Mouse (Mus musculus): ENCODE results near the gene Gpr182. TPM values are rescaled to one million over a fixed set of nuclear protein-coding genes. Genes with fewer than 3 reads are reported as not detected.

Gpr182 gene
- polyA plus RNA-seq, 1 experiment from 2014 or later: 0.67 TPM

- no peaks in the 10 kb centered on the region for H3K27me3 ChIP-seq (ENCODE audit: control insufficient read depth, insufficient read depth, low read length)
- 66% methylated on average over 5 of the region's 5 CpGs for WGBS
- H3K9ac ChIP-seq (replicated peaks; ENCODE audit: low read length): no peak overlapping the region
- ATAC-seq (ENCODE audit: low FRiP score, low TSS enrichment): no peak
- no peak overlapping the region for H3K4me2 ChIP-seq (ENCODE audit: low read length)
- peak; percentile 51 for DNase-seq
- no peaks in the 10 kb centered on the region for H3K9me3 ChIP-seq (ENCODE audit: control insufficient read depth, low read length)
- H3K27ac ChIP-seq (replicated peaks; ENCODE audit: low read depth, low read length): no peak overlapping the region
- no peak overlapping the region for H3K4me3 ChIP-seq (replicated peaks; ENCODE audit: low read depth, low read length)
- peaks cover 12% of the 10 kb centered on the region for H3K4me1 ChIP-seq (ENCODE audit: control insufficient read depth, insufficient read depth, low read length)
- peaks cover 69% of the 10 kb centered on the region for H3K36me3 ChIP-seq (ENCODE audit: control insufficient read depth, insufficient read depth, low read length)
Measured at GRCm38 (mm10) chr10:127744661-127745060, 6.9 kb downstream of the Gpr182 start.

DNA sequence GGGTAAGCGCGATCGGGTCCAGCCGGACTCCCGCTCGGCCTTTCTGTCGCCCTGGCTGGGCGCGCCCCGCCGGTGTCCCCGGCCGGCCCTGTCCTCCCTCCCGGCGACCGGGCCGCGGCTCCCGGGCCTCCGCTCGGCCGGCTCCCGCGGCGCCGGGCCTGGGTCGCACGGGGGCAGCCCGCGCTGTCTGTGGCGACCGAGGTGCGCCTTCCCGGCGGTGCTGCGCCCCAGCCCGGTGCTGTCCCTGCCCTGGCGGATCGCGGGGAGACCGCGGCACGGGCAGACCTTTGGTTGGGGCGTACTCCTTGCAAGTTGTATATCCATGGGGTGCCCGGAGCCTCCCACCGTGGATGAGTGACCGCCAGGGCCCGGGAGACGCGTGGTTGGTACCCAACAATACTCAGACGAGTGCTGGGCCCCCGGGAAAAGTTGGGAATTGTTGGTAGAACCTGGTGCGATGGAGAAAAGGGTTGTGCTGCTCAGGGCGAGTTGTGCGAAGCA is 11.8 kb downstream of the Gpr182 start:
- ATAC-seq (ENCODE audit: low FRiP score, low TSS enrichment) (peak; percentile 80), DNase-seq (peak; percentile 61)
- Histone ChIP-seq H3K9ac (replicated peaks; ENCODE audit: low read length) (peak overlapping the region; percentile 98), H3K4me1 (ENCODE audit: control insufficient read depth, insufficient read depth, low read length) (peaks cover 12% of the 10 kb centered on the region), H3K4me2 (ENCODE audit: low read length) (peak overlapping the region; percentile 72), H3K9me3 (ENCODE audit: control insufficient read depth, low read length) (no peaks in the 10 kb centered on the region), H3K27me3 (ENCODE audit: control insufficient read depth, insufficient read depth, low read length) (no peaks in the 10 kb centered on the region), H3K4me3 (replicated peaks; ENCODE audit: low read depth, low read length) (peak overlapping the region; percentile 92), H3K27ac (replicated peaks; ENCODE audit: low read depth, low read length) (peak overlapping the region; percentile 84), H3K36me3 (ENCODE audit: control insufficient read depth, insufficient read depth, low read length) (peaks cover 33% of the 10 kb centered on the region)
- WGBS: under 1% methylated on average over 39 of the region's 55 CpGs

GRCm38 (mm10) chr10:127739083-127739660 is 12.4 kb downstream of the Gpr182 start, which contains the start of gene Zbtb39:
Gene Zbtb39 (plus strand): TSS chr10:127739538.
- ATAC-seq (ENCODE audit: low FRiP score, low TSS enrichment) (peak; percentile 86), DNase-seq (peak; percentile 89)
- Histone ChIP-seq H3K9me3 (ENCODE audit: control insufficient read depth, low read length) (no peaks in the 10 kb centered on the region), H3K9ac (replicated peaks; ENCODE audit: low read length) (peak within 1 kb of the TSS; percentile 98), H3K27me3 (ENCODE audit: control insufficient read depth, insufficient read depth, low read length) (no peaks in the 10 kb centered on the region), H3K27ac (replicated peaks; ENCODE audit: low read depth, low read length) (peak within 1 kb of the TSS; percentile 84), H3K4me1 (ENCODE audit: control insufficient read depth, insufficient read depth, low read length) (peaks cover 12% of the 10 kb centered on the region), H3K36me3 (ENCODE audit: control insufficient read depth, insufficient read depth, low read length) (peaks cover 28% of the 10 kb centered on the region), H3K4me3 (replicated peaks; ENCODE audit: low read depth, low read length) (peak within 1 kb of the TSS; percentile 92), H3K4me2 (ENCODE audit: low read length) (peak within 1 kb of the TSS; percentile 72)
- WGBS: 1% methylated on average over 47 of the region's 61 CpGs

DNA sequence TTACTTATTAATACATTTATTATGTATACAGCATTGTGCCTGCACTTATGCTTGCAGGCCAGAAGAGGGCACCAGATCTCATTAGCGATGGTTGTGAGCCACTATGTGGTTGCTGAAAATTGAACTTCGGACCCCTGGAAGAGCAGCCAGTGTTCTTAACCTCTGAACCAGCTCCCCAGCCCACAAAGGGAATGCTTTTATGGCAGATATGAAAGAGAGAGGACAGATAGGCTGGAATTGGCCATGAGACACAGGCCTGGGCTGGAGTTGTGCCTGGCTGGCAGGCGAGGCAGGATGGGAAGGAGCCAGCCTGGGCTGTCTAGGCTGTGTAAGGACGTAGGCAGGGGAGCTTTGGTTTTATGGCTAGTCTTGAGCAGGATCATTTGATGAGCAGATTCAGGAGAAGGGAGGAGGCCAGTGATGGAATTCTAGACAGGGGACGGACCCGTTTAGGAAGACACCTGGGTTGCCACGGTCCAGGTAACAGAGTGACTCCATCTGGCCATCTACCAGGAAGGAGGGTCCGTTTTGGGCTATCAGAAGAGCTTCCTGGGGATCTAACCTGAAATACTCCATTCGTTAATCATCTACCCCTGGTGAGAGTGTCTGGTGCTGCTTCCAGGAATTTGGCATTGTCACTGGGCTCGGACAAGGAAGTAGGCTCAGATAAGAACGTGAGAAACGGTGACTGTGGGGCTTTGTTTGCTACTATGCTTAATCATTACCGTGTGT is 13.2 kb downstream of the Gpr182 start:
- no peak overlapping the region for H3K9ac ChIP-seq (replicated peaks; ENCODE audit: low read length)
- H3K9me3 ChIP-seq (ENCODE audit: control insufficient read depth, low read length): no peaks in the 10 kb centered on the region
- DNase-seq: peak; percentile 60
- no peak overlapping the region for H3K4me3 ChIP-seq (replicated peaks; ENCODE audit: low read depth, low read length)
- H3K36me3 ChIP-seq (ENCODE audit: control insufficient read depth, insufficient read depth, low read length): peaks cover 19% of the 10 kb centered on the region
- H3K27ac ChIP-seq (replicated peaks; ENCODE audit: low read depth, low read length): no peak overlapping the region
- WGBS: 57% methylated on average over 13 of the region's 13 CpGs
- ATAC-seq (ENCODE audit: low FRiP score, low TSS enrichment): no peak
- peaks cover 12% of the 10 kb centered on the region for H3K4me1 ChIP-seq (ENCODE audit: control insufficient read depth, insufficient read depth, low read length)
- no peaks in the 10 kb centered on the region for H3K27me3 ChIP-seq (ENCODE audit: control insufficient read depth, insufficient read depth, low read length)
- H3K4me2 ChIP-seq (ENCODE audit: low read length): peak overlapping the region; percentile 72

DNA sequence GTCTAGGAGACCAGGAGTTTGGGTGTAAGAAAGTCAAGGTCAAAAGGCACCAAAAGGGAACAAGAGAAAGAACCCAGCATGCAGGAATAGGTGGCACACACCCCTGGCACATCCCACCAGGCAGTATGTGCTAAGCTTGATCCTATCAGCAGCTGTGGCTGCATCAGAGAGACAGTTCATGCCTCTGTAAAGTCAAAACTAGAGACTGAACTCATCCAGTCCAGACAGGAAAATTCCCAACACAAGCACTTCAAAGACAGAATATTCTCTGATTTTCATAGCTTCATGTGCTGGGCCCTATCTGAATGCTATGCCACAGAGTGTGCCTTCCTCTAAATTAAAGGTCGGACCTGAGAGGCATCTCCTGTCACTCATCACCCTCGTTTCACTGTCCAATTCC is 14.0 kb downstream of the Gpr182 start:
- no peaks in the 10 kb centered on the region for H3K27me3 ChIP-seq (ENCODE audit: control insufficient read depth, insufficient read depth, low read length)
- H3K4me3 ChIP-seq (replicated peaks; ENCODE audit: low read depth, low read length): no peak overlapping the region
- no peak overlapping the region for H3K27ac ChIP-seq (replicated peaks; ENCODE audit: low read depth, low read length)
- ATAC-seq (ENCODE audit: low FRiP score, low TSS enrichment) (no peak), DNase-seq (no peak)
- peaks cover 12% of the 10 kb centered on the region for H3K4me1 ChIP-seq (ENCODE audit: control insufficient read depth, insufficient read depth, low read length)
- H3K9me3 ChIP-seq (ENCODE audit: control insufficient read depth, low read length): no peaks in the 10 kb centered on the region
- H3K4me2 ChIP-seq (ENCODE audit: low read length): no peak overlapping the region
- H3K9ac ChIP-seq (replicated peaks; ENCODE audit: low read length): no peak overlapping the region
- WGBS: 38% methylated on average over 2 of the region's 2 CpGs
- peaks cover 11% of the 10 kb centered on the region for H3K36me3 ChIP-seq (ENCODE audit: control insufficient read depth, insufficient read depth, low read length)

GRCm38 (mm10) chr10:127736916-127737315 is 14.6 kb downstream of the Gpr182 start:
- H3K9me3 ChIP-seq (ENCODE audit: control insufficient read depth, low read length): no peaks in the 10 kb centered on the region
- no peak overlapping the region for H3K4me3 ChIP-seq (replicated peaks; ENCODE audit: low read depth, low read length)
- peaks cover 12% of the 10 kb centered on the region for H3K4me1 ChIP-seq (ENCODE audit: control insufficient read depth, insufficient read depth, low read length)
- ATAC-seq (ENCODE audit: low FRiP score, low TSS enrichment) (no peak), DNase-seq (no peak)
- no peak overlapping the region for H3K4me2 ChIP-seq (ENCODE audit: low read length)
- H3K36me3 ChIP-seq (ENCODE audit: control insufficient read depth, insufficient read depth, low read length): peaks cover 5% of the 10 kb centered on the region
- H3K9ac ChIP-seq (replicated peaks; ENCODE audit: low read length): no peak overlapping the region
- no peaks in the 10 kb centered on the region for H3K27me3 ChIP-seq (ENCODE audit: control insufficient read depth, insufficient read depth, low read length)
- no peak overlapping the region for H3K27ac ChIP-seq (replicated peaks; ENCODE audit: low read depth, low read length)
- 80% methylated on average over 4 of the region's 4 CpGs for WGBS

DNA sequence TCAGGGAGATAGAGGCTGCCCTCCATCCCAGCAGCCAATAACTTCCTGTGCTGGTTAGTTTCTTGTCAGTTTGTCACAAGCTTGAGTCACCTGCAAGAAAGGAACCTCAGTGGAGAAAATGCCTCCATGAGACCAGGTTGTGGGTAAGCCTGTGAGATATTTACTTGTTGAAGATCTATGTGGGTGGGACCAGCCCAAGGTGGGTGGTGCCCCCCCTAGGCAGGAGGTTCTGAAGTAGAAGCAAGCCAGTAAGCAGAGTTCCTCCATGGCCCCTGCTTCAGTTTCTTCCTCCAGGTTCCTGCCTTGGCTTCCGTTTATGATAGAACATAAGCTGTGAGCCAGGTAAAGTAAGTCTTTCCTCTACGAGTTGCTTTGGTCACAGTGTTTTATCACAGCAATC is 15.3 kb downstream of the Gpr182 start:
- Histone ChIP-seq H3K4me3 (replicated peaks; ENCODE audit: low read depth, low read length) (no peak overlapping the region), H3K36me3 (ENCODE audit: control insufficient read depth, insufficient read depth, low read length) (no peaks in the 10 kb centered on the region), H3K4me2 (ENCODE audit: low read length) (no peak overlapping the region), H3K27me3 (ENCODE audit: control insufficient read depth, insufficient read depth, low read length) (no peaks in the 10 kb centered on the region), H3K4me1 (ENCODE audit: control insufficient read depth, insufficient read depth, low read length) (peaks cover 14% of the 10 kb centered on the region), H3K9me3 (ENCODE audit: control insufficient read depth, low read length) (no peaks in the 10 kb centered on the region), H3K27ac (replicated peaks; ENCODE audit: low read depth, low read length) (no peak overlapping the region), H3K9ac (replicated peaks; ENCODE audit: low read length) (no peak overlapping the region)
- no peak for ATAC-seq (ENCODE audit: low FRiP score, low TSS enrichment)
- no peak for DNase-seq
- WGBS: 86% methylated on average over 2 of the region's 2 CpGs

DNA sequence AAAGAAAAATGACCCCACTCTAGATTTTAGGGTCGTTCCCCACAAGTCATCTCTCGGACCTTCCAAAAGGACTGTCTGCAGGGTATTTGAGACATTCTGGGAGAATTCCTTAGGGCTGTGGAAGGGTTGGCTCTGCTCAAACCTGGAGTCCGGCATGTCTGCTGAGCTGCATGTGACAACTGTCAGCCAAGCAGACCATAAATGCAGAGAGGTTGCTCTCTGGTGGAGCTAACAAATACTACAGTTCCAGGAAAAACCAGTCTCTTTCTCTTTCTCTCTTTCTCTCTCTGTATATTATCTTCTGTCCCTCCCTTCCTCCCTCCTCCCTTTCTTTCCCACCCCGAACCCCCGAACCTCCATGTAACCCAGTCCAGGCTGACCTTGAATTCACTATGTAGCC is 17.1 kb downstream of the Gpr182 start:
- DNase-seq (peak; percentile 77), ATAC-seq (ENCODE audit: low FRiP score, low TSS enrichment) (no peak)
- Histone ChIP-seq H3K36me3 (ENCODE audit: control insufficient read depth, insufficient read depth, low read length) (no peaks in the 10 kb centered on the region), H3K27ac (replicated peaks; ENCODE audit: low read depth, low read length) (no peak overlapping the region), H3K4me2 (ENCODE audit: low read length) (no peak overlapping the region), H3K4me1 (ENCODE audit: control insufficient read depth, insufficient read depth, low read length) (peaks cover 7% of the 10 kb centered on the region; the same call in 1 of the 2 replicates), H3K9ac (replicated peaks; ENCODE audit: low read length) (no peak overlapping the region), H3K4me3 (replicated peaks; ENCODE audit: low read depth, low read length) (no peak overlapping the region), H3K27me3 (ENCODE audit: control insufficient read depth, insufficient read depth, low read length) (no peaks in the 10 kb centered on the region), H3K9me3 (ENCODE audit: control insufficient read depth, low read length) (no peaks in the 10 kb centered on the region)
- WGBS: 51% methylated on average over 5 of the region's 5 CpGs

GRCm38 (mm10) chr10:127731397-127731796 is 20.1 kb downstream of the Gpr182 start:
- H3K36me3 ChIP-seq (ENCODE audit: control insufficient read depth, insufficient read depth, low read length): no peaks in the 10 kb centered on the region
- H3K9ac ChIP-seq (replicated peaks; ENCODE audit: low read length): no peak overlapping the region
- H3K4me3 ChIP-seq (replicated peaks; ENCODE audit: low read depth, low read length): no peak overlapping the region
- no peak overlapping the region for H3K4me2 ChIP-seq (ENCODE audit: low read length)
- H3K4me1 ChIP-seq (ENCODE audit: control insufficient read depth, insufficient read depth, low read length): peaks cover 7% of the 10 kb centered on the region; the same call in 1 of the 2 replicates
- H3K27me3 ChIP-seq (ENCODE audit: control insufficient read depth, insufficient read depth, low read length): no peaks in the 10 kb centered on the region
- H3K9me3 ChIP-seq (ENCODE audit: control insufficient read depth, low read length): no peaks in the 10 kb centered on the region
- 47% methylated on average over 5 of the region's 5 CpGs for WGBS
- no peak overlapping the region for H3K27ac ChIP-seq (replicated peaks; ENCODE audit: low read depth, low read length)
- ATAC-seq (ENCODE audit: low FRiP score, low TSS enrichment) (no peak), DNase-seq (no peak)

All from midbrain, embryonic 14.5 days (tissue).